Mouse (Mus musculus): ENCODE data around the gene Epb41l2. TPM values are rescaled to one million over a fixed set of nuclear protein-coding genes. Genes with fewer than 3 reads are reported as not detected.
A peak's percentile ranks its signal among the peaks of the same experiment; 100 is the strongest.

Gene Epb41l2
- polyA plus RNA-seq, 1 experiment from 2014 or later: 41.8 TPM

DNA sequence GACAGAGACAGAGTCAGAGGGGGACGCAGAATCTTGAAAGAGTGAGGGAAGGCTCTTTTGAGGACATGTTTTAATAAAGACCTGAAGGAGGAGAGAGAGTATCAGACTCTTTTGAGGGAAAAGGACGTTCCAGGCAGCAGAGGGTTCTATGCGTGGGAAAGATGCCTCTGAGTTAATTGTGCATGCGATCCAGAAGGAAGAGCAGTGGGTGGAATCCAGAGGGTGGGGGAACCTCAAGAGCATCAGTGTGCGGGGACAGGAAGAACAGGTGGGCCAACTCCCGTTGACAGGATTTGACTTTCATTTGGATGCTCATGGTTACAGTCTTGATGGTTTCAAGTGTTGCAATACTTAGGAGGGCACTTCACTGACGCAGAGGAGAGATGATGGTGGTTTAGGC, 29.5 kb upstream of the Epb41l2 start:
- Histone ChIP-seq H3K9ac (no peak overlapping the region), H3K4me3 (no peak overlapping the region), H3K9me3 (replicated peaks) (no peaks in the 10 kb centered on the region), H3K36me3 (no peaks in the 10 kb centered on the region), H3K27ac (no peak overlapping the region), H3K4me2 (no peak overlapping the region), H3K4me1 (replicated peaks) (peaks cover 5% of the 10 kb centered on the region; the same call in 1 of the 2 replicates), H3K27me3 (no peaks in the 10 kb centered on the region)
- ATAC-seq (replicated peaks; ENCODE audit: insufficient number of reproducible peaks, insufficient read depth, low FRiP score, low read depth): no peak
- 80% methylated on average over 7 of the region's 7 CpGs for WGBS

- H3K4me2 ChIP-seq: no peak overlapping the region
- peaks cover 5% of the 10 kb centered on the region; the same call in 1 of the 2 replicates for H3K4me1 ChIP-seq (replicated peaks)
- H3K27ac ChIP-seq: peak overlapping the region; percentile 40; the same call in 1 of the 2 replicates
- no peak overlapping the region for H3K4me3 ChIP-seq
- no peaks in the 10 kb centered on the region for H3K9me3 ChIP-seq (replicated peaks)
- peak; percentile 47; the same call in 1 of the 2 replicates for ATAC-seq (replicated peaks; ENCODE audit: insufficient number of reproducible peaks, insufficient read depth, low FRiP score, low read depth)
- no peaks in the 10 kb centered on the region for H3K27me3 ChIP-seq
- no peak overlapping the region for H3K9ac ChIP-seq
- no peaks in the 10 kb centered on the region for H3K36me3 ChIP-seq
- WGBS: 55% methylated on average over 9 of the region's 9 CpGs
These were observed 28.1 kb upstream of the Epb41l2 start for GRCm38 (mm10) chr10:25331321-25332049.

- Histone ChIP-seq H3K4me3 (no peak overlapping the region), H3K9ac (no peak overlapping the region), H3K9me3 (replicated peaks) (no peaks in the 10 kb centered on the region), H3K36me3 (no peaks in the 10 kb centered on the region), H3K27ac (no peak overlapping the region), H3K27me3 (no peaks in the 10 kb centered on the region), H3K4me1 (replicated peaks) (peaks cover 5% of the 10 kb centered on the region; the same call in 1 of the 2 replicates), H3K4me2 (no peak overlapping the region)
- WGBS: 70% methylated on average over 4 of the region's 4 CpGs
- ATAC-seq (replicated peaks; ENCODE audit: insufficient number of reproducible peaks, insufficient read depth, low FRiP score, low read depth): no peak
These were observed 26.1 kb upstream of the Epb41l2 start for GRCm38 (mm10) chr10:25333390-25334079.

- H3K4me2 ChIP-seq: no peak overlapping the region
- no peak overlapping the region for H3K9ac ChIP-seq
- H3K27me3 ChIP-seq: no peaks in the 10 kb centered on the region
- H3K4me1 ChIP-seq (replicated peaks): no peaks in the 10 kb centered on the region
- no peak overlapping the region for H3K4me3 ChIP-seq
- H3K27ac ChIP-seq: no peak overlapping the region
- ATAC-seq (replicated peaks; ENCODE audit: insufficient number of reproducible peaks, insufficient read depth, low FRiP score, low read depth): no peak
- H3K9me3 ChIP-seq (replicated peaks): no peaks in the 10 kb centered on the region
- 89% methylated on average over 5 of the region's 5 CpGs for WGBS
- no peaks in the 10 kb centered on the region for H3K36me3 ChIP-seq
These were observed 18.9 kb upstream of the Epb41l2 start for GRCm38 (mm10) chr10:25340675-25341074.

GRCm38 (mm10) chr10:25342801-25343200, 16.8 kb upstream of the Epb41l2 start:
- H3K4me2 ChIP-seq: no peak overlapping the region
- H3K27ac ChIP-seq: no peak overlapping the region
- no peaks in the 10 kb centered on the region for H3K9me3 ChIP-seq (replicated peaks)
- H3K9ac ChIP-seq: no peak overlapping the region
- no peak for ATAC-seq (replicated peaks; ENCODE audit: insufficient number of reproducible peaks, insufficient read depth, low FRiP score, low read depth)
- no peak overlapping the region for H3K4me3 ChIP-seq
- no peaks in the 10 kb centered on the region for H3K27me3 ChIP-seq
- no peaks in the 10 kb centered on the region for H3K36me3 ChIP-seq
- H3K4me1 ChIP-seq (replicated peaks): no peaks in the 10 kb centered on the region

DNA sequence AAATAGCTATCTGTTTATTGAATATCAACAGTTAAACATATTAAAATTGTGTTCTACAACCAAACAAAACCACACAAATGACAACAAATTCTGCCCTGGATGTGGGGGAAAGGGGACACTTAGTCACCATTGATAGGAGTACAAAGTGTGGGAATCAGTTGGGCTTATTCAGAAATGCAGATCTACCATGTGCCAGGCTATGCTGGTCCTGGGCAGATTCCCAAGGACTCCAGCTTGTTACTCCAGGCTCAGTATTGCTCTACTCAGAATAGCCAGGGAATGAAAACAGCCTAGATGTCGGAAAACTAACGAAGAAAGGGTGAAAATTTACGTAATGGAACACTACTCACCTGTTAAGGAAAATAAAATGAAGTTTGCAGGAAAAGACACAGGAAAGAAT, 5.7 kb upstream of the Epb41l2 start:
- H3K9ac ChIP-seq: no peak overlapping the region
- H3K4me2 ChIP-seq: no peak overlapping the region
- no peak for ATAC-seq (replicated peaks; ENCODE audit: insufficient number of reproducible peaks, insufficient read depth, low FRiP score, low read depth)
- H3K36me3 ChIP-seq: no peaks in the 10 kb centered on the region
- H3K27ac ChIP-seq: no peak overlapping the region
- no peaks in the 10 kb centered on the region for H3K27me3 ChIP-seq
- no peaks in the 10 kb centered on the region for H3K9me3 ChIP-seq (replicated peaks)
- 90% methylated on average over 3 of the region's 3 CpGs for WGBS
- no peak overlapping the region for H3K4me3 ChIP-seq
- H3K4me1 ChIP-seq (replicated peaks): no peaks in the 10 kb centered on the region

- H3K4me3 ChIP-seq: no peak overlapping the region
- H3K36me3 ChIP-seq: no peaks in the 10 kb centered on the region
- no peaks in the 10 kb centered on the region for H3K4me1 ChIP-seq (replicated peaks)
- H3K27ac ChIP-seq: no peak overlapping the region
- H3K9me3 ChIP-seq (replicated peaks): no peaks in the 10 kb centered on the region
- H3K9ac ChIP-seq: no peak overlapping the region
- ATAC-seq (replicated peaks; ENCODE audit: insufficient number of reproducible peaks, insufficient read depth, low FRiP score, low read depth): no peak
- WGBS: 86% methylated on average over 7 of the region's 7 CpGs
- H3K4me2 ChIP-seq: no peak overlapping the region
- no peaks in the 10 kb centered on the region for H3K27me3 ChIP-seq
These were observed 5.2 kb upstream of the Epb41l2 start for GRCm38 (mm10) chr10:25354390-25354789.

DNA sequence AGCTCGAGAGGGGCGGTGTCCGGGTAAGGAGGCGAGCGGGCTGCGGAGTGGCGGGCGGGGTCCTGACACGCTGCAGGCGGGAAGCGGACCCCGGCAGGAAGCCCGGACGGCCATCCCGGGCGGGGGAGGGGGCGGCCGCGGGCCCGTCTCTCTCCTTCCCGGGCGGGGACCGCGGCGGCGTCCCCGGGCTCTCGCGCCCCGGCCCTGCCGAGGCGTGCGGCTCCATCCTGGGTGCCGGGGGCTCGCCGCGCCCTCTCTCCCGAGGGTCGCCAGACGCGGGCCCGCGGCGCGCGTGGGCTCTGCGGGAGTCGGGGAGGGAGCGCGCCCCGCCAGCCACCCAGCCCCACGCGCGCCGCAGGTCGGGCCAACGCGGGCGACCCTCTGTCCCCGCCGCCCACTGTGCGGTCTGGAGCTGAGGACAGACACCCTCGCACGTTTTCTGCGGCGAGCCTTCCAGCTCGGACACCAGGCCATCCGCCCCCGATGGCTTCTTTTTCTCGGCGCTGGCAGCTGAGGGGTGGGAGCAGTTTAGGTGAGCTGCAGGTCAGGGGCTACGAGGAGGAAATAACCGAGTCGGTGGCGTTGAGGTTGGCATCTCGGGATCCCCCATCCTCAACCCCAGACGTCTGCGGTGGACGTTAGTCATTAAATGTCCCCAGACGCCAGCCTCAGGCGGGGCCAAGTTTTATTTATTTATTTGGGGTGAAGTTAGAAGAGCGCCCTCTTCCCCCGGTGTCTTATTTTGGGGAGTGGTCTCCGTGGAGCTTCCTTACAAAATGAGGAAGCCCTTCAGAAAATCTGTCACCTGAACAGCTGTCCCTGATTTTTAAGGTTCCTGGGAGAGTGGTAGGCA, 587 bp downstream of the Epb41l2 start:
- Histone ChIP-seq H3K36me3 (no peaks in the 10 kb centered on the region), H3K27me3 (no peaks in the 10 kb centered on the region), H3K27ac (peak overlapping the region; percentile 91), H3K4me1 (replicated peaks) (peaks cover 27% of the 10 kb centered on the region), H3K4me3 (peak overlapping the region; percentile 75), H3K9ac (peak overlapping the region; percentile 86), H3K4me2 (peak overlapping the region; percentile 71), H3K9me3 (replicated peaks) (no peaks in the 10 kb centered on the region)
- under 1% methylated on average over 78 of the region's 84 CpGs for WGBS
- ATAC-seq (replicated peaks; ENCODE audit: insufficient number of reproducible peaks, insufficient read depth, low FRiP score, low read depth): peak; percentile 18

DNA sequence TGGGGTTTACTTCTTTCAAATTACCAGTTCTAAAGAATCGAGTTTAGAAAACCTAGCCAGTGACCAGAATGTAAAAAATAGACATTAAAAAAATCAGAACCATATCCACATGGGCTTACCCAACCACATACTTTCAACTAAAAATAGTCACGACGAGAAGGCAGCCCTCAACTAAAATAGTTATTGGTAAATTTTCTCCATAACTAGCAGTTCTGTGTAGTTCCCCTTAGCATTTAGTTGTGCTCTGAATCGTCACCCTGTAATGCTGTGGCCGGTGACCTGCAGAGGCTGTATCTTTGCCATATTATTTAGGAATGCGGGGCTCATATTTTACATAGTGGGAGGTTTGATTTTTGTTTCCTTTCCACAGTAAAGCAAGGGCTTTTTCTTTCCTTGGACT, 2.6 kb downstream of the Epb41l2 start:
- no peak overlapping the region for H3K9ac ChIP-seq
- H3K27ac ChIP-seq: no peak overlapping the region
- no peaks in the 10 kb centered on the region for H3K27me3 ChIP-seq
- H3K36me3 ChIP-seq: no peaks in the 10 kb centered on the region
- H3K4me3 ChIP-seq: peak overlapping the region; percentile 75
- no peaks in the 10 kb centered on the region for H3K9me3 ChIP-seq (replicated peaks)
- peak overlapping the region; percentile 71 for H3K4me2 ChIP-seq
- WGBS: 30% methylated on average over 6 of the region's 6 CpGs
- no peak for ATAC-seq (replicated peaks; ENCODE audit: insufficient number of reproducible peaks, insufficient read depth, low FRiP score, low read depth)
- H3K4me1 ChIP-seq (replicated peaks): peaks cover 44% of the 10 kb centered on the region

DNA sequence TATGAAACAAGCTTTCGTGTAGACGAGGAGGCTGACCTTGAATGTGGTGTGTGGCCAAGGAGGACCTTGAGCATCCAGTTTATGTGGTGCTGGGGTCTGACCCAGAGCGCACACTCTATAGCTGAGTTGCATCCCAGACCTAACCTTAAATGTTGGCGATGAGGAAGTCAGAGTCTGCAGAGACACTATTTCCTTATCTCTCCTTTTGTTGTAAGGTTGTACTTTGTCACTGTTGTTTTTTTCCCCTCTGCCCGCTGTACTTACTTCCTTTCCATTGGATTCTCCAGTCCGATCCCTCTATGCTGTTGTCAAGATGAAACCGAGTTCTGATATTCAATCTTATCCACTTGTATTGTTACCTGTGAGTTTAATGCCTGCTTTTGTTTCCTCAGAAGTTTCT, 5.6 kb downstream of the Epb41l2 start:
- Histone ChIP-seq H3K27me3 (no peaks in the 10 kb centered on the region), H3K4me1 (replicated peaks) (peaks cover 53% of the 10 kb centered on the region), H3K4me3 (no peak overlapping the region), H3K9me3 (replicated peaks) (no peaks in the 10 kb centered on the region), H3K4me2 (peak overlapping the region; percentile 20; the same call in 1 of the 2 replicates), H3K36me3 (no peaks in the 10 kb centered on the region), H3K27ac (peak overlapping the region; percentile 14), H3K9ac (no peak overlapping the region)
- ATAC-seq (replicated peaks; ENCODE audit: insufficient number of reproducible peaks, insufficient read depth, low FRiP score, low read depth): no peak
- WGBS: 61% methylated on average over 7 of the region's 7 CpGs

DNA sequence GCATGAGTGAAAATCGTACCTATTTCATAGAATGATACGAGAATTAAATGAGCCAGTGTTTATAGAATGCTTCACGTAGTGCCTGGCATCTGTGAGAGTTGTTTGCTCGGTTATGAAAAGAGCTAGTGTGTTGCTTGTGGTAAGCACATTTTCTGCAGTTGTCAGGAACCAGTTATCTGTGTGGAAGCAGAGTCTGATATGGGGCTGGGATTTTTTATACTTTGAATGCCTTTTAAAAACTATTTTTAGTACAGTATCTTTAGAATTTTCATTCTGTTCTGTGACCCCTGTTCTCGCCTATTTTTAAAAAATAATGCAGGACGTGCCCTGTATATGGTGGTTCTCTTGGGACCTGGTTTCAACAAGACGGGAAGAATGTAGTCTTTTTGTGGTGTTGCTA, 6.1 kb downstream of the Epb41l2 start:
- 34% methylated on average over 7 of the region's 7 CpGs for WGBS
- H3K4me2 ChIP-seq: peak overlapping the region; percentile 20
- peak overlapping the region; percentile 14 for H3K27ac ChIP-seq
- H3K9me3 ChIP-seq (replicated peaks): no peaks in the 10 kb centered on the region
- no peaks in the 10 kb centered on the region for H3K36me3 ChIP-seq
- ATAC-seq (replicated peaks; ENCODE audit: insufficient number of reproducible peaks, insufficient read depth, low FRiP score, low read depth): no peak
- peaks cover 58% of the 10 kb centered on the region for H3K4me1 ChIP-seq (replicated peaks)
- no peaks in the 10 kb centered on the region for H3K27me3 ChIP-seq
- H3K4me3 ChIP-seq: no peak overlapping the region
- no peak overlapping the region for H3K9ac ChIP-seq
